Mouse (Mus musculus): ENCODE results near the gene Fan1. TPM values are rescaled to one million over a fixed set of nuclear protein-coding genes. Genes with fewer than 3 reads are reported as not detected.

The Fan1 gene
- polyA plus RNA-seq (2012; rRNA removed; ENCODE audit: low replicate concordance), result 0.70 and 1.3 TPM in 2 replicates

DNA sequence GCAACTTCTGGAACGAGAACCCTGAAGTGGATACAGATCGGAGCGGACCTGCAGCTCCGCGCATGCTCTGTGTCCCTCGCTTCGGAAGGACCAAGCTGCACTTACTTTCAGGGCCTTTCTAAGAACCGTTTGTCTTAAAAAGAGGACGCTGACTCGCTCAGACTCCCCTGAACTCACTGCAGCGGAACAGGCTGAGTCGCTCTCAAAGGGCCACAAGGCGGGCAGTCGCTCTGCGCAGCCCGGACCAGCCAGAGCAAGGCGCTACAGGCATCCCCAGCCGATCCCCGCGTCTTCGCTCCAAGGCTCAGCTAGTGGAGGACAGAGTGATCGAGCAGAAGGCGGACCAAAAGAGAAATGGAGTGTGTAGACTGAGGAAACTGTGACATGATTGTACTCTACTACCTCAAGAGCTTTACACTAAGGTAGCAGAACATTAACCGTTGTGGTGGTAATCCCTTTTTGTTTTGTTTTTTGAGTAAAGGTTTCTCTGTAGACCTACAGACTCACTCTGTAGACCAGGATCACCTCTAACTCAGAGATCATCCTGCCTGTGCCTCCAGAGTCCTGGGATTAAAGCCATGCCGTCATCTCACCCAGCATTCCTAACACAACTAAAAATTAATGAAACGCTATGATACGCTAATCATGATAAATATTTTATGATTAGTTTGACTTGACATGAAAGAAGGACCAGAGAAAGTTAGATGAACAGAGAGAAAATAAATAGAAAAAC lies at the start of gene Fan1:
Gene Fan1 (minus strand): TSS at position 266 of the 733 bp plus-strand sequence.

DNA sequence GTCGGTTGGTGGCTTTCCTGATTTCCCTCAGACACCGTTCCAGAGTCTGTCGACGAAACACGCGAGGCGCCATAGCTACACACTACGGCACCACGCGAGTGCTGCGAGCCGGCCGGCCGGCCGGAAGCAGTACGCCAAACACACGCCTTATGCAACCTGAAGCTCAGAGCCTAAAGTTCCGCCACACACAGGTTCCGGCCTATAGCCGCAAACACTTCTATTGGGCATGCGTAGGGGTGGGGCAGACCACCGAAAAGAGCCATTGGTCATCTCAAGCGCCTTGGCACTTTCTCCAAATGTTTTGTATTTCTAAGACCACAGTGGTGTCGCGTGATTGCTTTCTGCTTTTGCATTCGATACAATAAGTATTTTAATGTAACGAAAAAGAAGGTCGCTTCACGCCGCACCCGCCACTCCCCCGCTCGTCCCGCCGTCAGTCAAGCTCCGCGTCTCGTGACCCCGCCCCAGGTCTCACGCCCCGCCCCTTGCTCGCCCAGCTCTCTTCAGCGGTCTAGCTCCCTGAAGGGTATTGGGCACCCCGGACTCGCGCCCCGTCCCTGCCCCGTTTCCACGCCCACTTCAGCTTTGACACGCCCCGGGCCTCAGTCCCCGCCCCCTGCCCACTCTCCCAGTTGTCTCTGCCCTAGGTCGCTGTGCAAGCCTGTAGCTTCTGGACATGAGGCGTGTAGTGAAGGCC lies 18.4 kb upstream of the Fan1 start, which contains the start of the genes Mphosph10 and Mcee:
Gene Mphosph10 (minus strand): TSS at position 147 of the 697 bp plus-strand sequence.
Gene Mcee (plus strand): TSS at position 486 of the 697 bp plus-strand sequence.

Other genes with a start within 250 kb of the Fan1 start
- gene Trpm1, start 220.3 kb downstream of the Fan1 start, polyA plus RNA-seq (2012; rRNA removed; ENCODE audit: low replicate concordance), result not detected in 2 replicates
- 0.85 and 1.6 TPM in 2 replicates for gene Mtmr10, start 86.4 kb downstream of the Fan1 start, polyA plus RNA-seq (2012; rRNA removed; ENCODE audit: low replicate concordance)
- not detected in 2 replicates for gene Mphosph10, start 18.2 kb upstream of the Fan1 start, polyA plus RNA-seq (2012; rRNA removed; ENCODE audit: low replicate concordance)
- 5.5 and 8.8 TPM in 2 replicates for gene Mcee, start 18.5 kb upstream of the Fan1 start, polyA plus RNA-seq (2012; rRNA removed; ENCODE audit: low replicate concordance)
- gene Apba2, start 127.6 kb upstream of the Fan1 start, polyA plus RNA-seq (2012; rRNA removed; ENCODE audit: low replicate concordance), result 1.9 and 2.3 TPM in 2 replicates